Mouse (Mus musculus): Measurements from ENCODE around the gene Smarcd1. TPM values are rescaled to one million over a fixed set of nuclear protein-coding genes. Genes with fewer than 3 reads are reported as not detected.

The Smarcd1 gene
- polyA plus RNA-seq, 1 experiment from 2014 or later = 117 TPM

GRCm38 (mm10) chr15:99727525-99727924, 25.6 kb downstream of the Smarcd1 start:
- Histone ChIP-seq H3K36me3 (peaks cover 50% of the 10 kb centered on the region), H3K9me3 (no peaks in the 10 kb centered on the region), H3K4me1 (replicated peaks) (peaks cover 39% of the 10 kb centered on the region), H3K4me2 (no peak overlapping the region), H3K27ac (replicated peaks) (no peak overlapping the region), H3K9ac (no peak overlapping the region), H3K27me3 (no peaks in the 10 kb centered on the region), H3K4me3 (no peak overlapping the region)
- WGBS = 96% methylated on average over 12 of the region's 12 CpGs
- no peak for ATAC-seq (ENCODE audit: low read depth)

- no peak for ATAC-seq (ENCODE audit: low read depth)
- Histone ChIP-seq H3K36me3 (peaks cover 48% of the 10 kb centered on the region), H3K27me3 (no peaks in the 10 kb centered on the region), H3K27ac (replicated peaks) (no peak overlapping the region), H3K9me3 (no peaks in the 10 kb centered on the region), H3K4me2 (no peak overlapping the region), H3K4me1 (replicated peaks) (peaks cover 34% of the 10 kb centered on the region), H3K9ac (no peak overlapping the region), H3K4me3 (no peak overlapping the region)
- WGBS = 93% methylated on average over 5 of the region's 5 CpGs
These were observed 26.3 kb downstream of the Smarcd1 start for GRCm38 (mm10) chr15:99728211-99728610.

GRCm38 (mm10) chr15:99729056-99729783, 27.3 kb downstream of the Smarcd1 start:
- Histone ChIP-seq H3K36me3 (peaks cover 52% of the 10 kb centered on the region), H3K27ac (replicated peaks) (no peak overlapping the region), H3K9ac (no peak overlapping the region), H3K9me3 (no peaks in the 10 kb centered on the region), H3K4me3 (no peak overlapping the region), H3K4me2 (no peak overlapping the region), H3K4me1 (replicated peaks) (peaks cover 24% of the 10 kb centered on the region), H3K27me3 (no peaks in the 10 kb centered on the region)
- WGBS = 87% methylated on average over 4 of the region's 4 CpGs
- no peak for ATAC-seq (ENCODE audit: low read depth)

- Histone ChIP-seq H3K9ac (no peak overlapping the region), H3K27me3 (no peaks in the 10 kb centered on the region), H3K27ac (replicated peaks) (no peak overlapping the region), H3K9me3 (no peaks in the 10 kb centered on the region), H3K36me3 (peaks cover 69% of the 10 kb centered on the region), H3K4me2 (no peak overlapping the region), H3K4me1 (replicated peaks) (peaks cover 14% of the 10 kb centered on the region), H3K4me3 (no peak overlapping the region)
- no peak for ATAC-seq (ENCODE audit: low read depth)
- WGBS = 97% methylated on average over 2 of the region's 2 CpGs
These were observed 29.2 kb downstream of the Smarcd1 start for GRCm38 (mm10) chr15:99731167-99731566.

GRCm38 (mm10) chr15:99731678-99732077, 29.7 kb downstream of the Smarcd1 start:
- no peak for ATAC-seq (ENCODE audit: low read depth)
- Histone ChIP-seq H3K9me3 (no peaks in the 10 kb centered on the region), H3K4me3 (no peak overlapping the region), H3K4me2 (no peak overlapping the region), H3K9ac (no peak overlapping the region), H3K27ac (replicated peaks) (no peak overlapping the region), H3K27me3 (no peaks in the 10 kb centered on the region), H3K4me1 (replicated peaks) (peaks cover 8% of the 10 kb centered on the region), H3K36me3 (peaks cover 75% of the 10 kb centered on the region)
- 94% methylated on average over 3 of the region's 3 CpGs for WGBS

GRCm38 (mm10) chr15:99733186-99733585, 31.3 kb downstream of the Smarcd1 start:
- Histone ChIP-seq H3K36me3 (peaks cover 80% of the 10 kb centered on the region), H3K27ac (replicated peaks) (no peak overlapping the region), H3K4me1 (replicated peaks) (no peaks in the 10 kb centered on the region), H3K27me3 (no peaks in the 10 kb centered on the region), H3K9me3 (no peaks in the 10 kb centered on the region), H3K4me3 (no peak overlapping the region), H3K9ac (no peak overlapping the region), H3K4me2 (no peak overlapping the region)
- WGBS = 93% methylated on average over 5 of the region's 5 CpGs
- no peak for ATAC-seq (ENCODE audit: low read depth)

DNA sequence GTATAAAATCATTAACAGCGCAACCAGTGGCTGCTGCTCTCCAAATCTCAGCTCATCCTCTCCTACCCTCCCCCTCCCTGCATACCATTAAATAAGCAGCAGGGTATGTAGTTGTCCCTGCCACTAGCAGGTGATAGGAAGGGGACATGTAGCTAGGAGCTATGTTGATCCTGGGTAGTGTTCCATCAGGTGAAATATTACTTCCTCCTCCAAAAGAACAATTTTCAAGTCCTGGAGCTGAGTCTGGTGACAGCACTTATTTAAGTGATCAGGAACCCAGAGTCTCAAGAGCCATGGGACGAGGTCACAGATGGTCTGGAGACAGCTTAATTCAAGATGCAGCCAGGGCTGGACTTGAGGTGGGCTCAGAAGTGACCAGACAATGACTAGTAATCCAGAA, 33.7 kb downstream of the Smarcd1 start:
- Histone ChIP-seq H3K27ac (replicated peaks) (no peak overlapping the region), H3K4me2 (no peak overlapping the region), H3K9ac (no peak overlapping the region), H3K36me3 (peaks cover 84% of the 10 kb centered on the region), H3K4me3 (no peak overlapping the region), H3K27me3 (no peaks in the 10 kb centered on the region), H3K9me3 (no peaks in the 10 kb centered on the region), H3K4me1 (replicated peaks) (no peaks in the 10 kb centered on the region)
- WGBS = 88% methylated on average over 2 of the region's 2 CpGs
- no peak for ATAC-seq (ENCODE audit: low read depth)

GRCm38 (mm10) chr15:99736675-99737074, 34.7 kb downstream of the Smarcd1 start:
- no peak for ATAC-seq (ENCODE audit: low read depth)
- Histone ChIP-seq H3K36me3 (peaks cover 89% of the 10 kb centered on the region), H3K4me1 (replicated peaks) (no peaks in the 10 kb centered on the region), H3K4me3 (no peak overlapping the region), H3K27ac (replicated peaks) (no peak overlapping the region), H3K4me2 (no peak overlapping the region), H3K9me3 (no peaks in the 10 kb centered on the region), H3K27me3 (no peaks in the 10 kb centered on the region), H3K9ac (no peak overlapping the region)
- 91% methylated on average over 11 of the region's 11 CpGs for WGBS

DNA sequence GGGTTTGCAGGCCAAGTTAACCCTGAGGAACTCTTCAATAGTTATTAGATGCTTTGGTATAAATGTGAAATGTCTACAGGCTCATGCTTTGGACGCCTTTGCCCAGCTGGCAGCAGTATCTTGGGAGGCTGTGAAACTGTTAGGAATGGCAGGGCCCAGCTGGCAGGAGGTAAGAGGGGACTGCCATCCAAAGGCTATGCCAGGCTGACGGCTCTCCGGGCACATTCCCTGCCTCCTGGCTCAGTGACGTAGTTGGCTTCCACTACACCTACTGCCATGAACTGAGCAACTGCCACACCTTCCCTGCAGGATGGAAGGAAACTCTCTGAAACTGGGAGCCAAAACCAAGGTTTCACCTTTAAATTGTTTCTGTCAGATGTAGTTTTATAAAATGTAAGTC, 38.3 kb downstream of the Smarcd1 start:
- H3K9me3 ChIP-seq = no peaks in the 10 kb centered on the region
- H3K27me3 ChIP-seq = no peaks in the 10 kb centered on the region
- no peaks in the 10 kb centered on the region for H3K4me1 ChIP-seq (replicated peaks)
- no peak overlapping the region for H3K4me2 ChIP-seq
- H3K36me3 ChIP-seq = peaks cover 92% of the 10 kb centered on the region
- H3K4me3 ChIP-seq = no peak overlapping the region
- ATAC-seq (ENCODE audit: low read depth) = no peak
- WGBS = 96% methylated on average over 4 of the region's 4 CpGs
- no peak overlapping the region for H3K9ac ChIP-seq
- H3K27ac ChIP-seq (replicated peaks) = no peak overlapping the region

DNA sequence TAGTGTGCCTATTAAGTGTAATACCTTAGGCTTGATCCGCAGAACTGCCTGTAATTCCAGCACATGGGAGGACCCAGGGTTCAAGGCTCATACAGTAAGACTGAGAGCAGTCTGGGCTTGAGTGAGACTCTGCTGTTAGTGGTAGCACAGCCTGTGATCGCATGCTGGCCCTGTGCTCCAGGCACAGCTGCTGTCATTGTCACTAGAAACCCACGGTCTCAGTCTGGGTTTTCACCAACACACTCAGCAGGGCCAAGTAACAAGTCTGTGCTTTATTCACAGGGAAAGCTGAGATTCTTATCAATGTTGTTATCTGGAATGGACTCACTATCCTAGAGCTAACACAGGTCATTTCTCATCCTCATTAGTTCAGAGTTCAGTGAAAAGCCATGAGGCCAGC, 52.3 kb downstream of the Smarcd1 start:
- Histone ChIP-seq H3K4me3 (no peak overlapping the region), H3K4me1 (replicated peaks) (peaks cover 13% of the 10 kb centered on the region), H3K27ac (replicated peaks) (no peak overlapping the region), H3K4me2 (no peak overlapping the region), H3K9ac (no peak overlapping the region), H3K36me3 (peaks cover 10% of the 10 kb centered on the region), H3K27me3 (no peaks in the 10 kb centered on the region), H3K9me3 (no peaks in the 10 kb centered on the region)
- ATAC-seq (ENCODE audit: low read depth) = no peak
- 73% methylated on average over 3 of the region's 3 CpGs for WGBS

Other genes with a start within 250 kb of the Smarcd1 start
- gene Nckap5l, start 244.4 kb upstream of the Smarcd1 start, polyA plus RNA-seq (2015; fragmentation: Nextera tagmentation; extraction: Ambion mirVana) = 14.5 and 18.3 TPM in 2 replicates
- 19.6 and 21.4 TPM in 2 replicates for gene Bcdin3d, start 227.4 kb upstream of the Smarcd1 start, polyA plus RNA-seq (2015; fragmentation: Nextera tagmentation; extraction: Ambion mirVana)
- gene Faim2, start 174.0 kb upstream of the Smarcd1 start, polyA plus RNA-seq (2015; fragmentation: Nextera tagmentation; extraction: Ambion mirVana) = 22.2 and 23.8 TPM in 2 replicates
- gene Aqp2, start 123.1 kb upstream of the Smarcd1 start, polyA plus RNA-seq (2015; fragmentation: Nextera tagmentation; extraction: Ambion mirVana) = not detected in 2 replicates
- 1.9 and 2.3 TPM in 2 replicates for gene Aqp5, start 111.3 kb upstream of the Smarcd1 start, polyA plus RNA-seq (2015; fragmentation: Nextera tagmentation; extraction: Ambion mirVana)
- gene Aqp6, start 100.7 kb upstream of the Smarcd1 start, polyA plus RNA-seq (2015; fragmentation: Nextera tagmentation; extraction: Ambion mirVana) = 3.5 and 3.6 TPM in 2 replicates
- 130 and 133 TPM in 2 replicates for gene Racgap1, start 50.5 kb upstream of the Smarcd1 start, polyA plus RNA-seq (2015; fragmentation: Nextera tagmentation; extraction: Ambion mirVana)
- 76.0 and 77.8 TPM in 2 replicates for gene Asic1, start 31.8 kb upstream of the Smarcd1 start, polyA plus RNA-seq (2015; fragmentation: Nextera tagmentation; extraction: Ambion mirVana)
- gene Gm17349, start 3.4 kb downstream of the Smarcd1 start, polyA plus RNA-seq (2015; fragmentation: Nextera tagmentation; extraction: Ambion mirVana) = not detected in 2 replicates
- 1.6 and 1.8 TPM in 2 replicates for gene Gpd1, start 15.4 kb downstream of the Smarcd1 start, polyA plus RNA-seq (2015; fragmentation: Nextera tagmentation; extraction: Ambion mirVana)
- gene Cox14, start 23.5 kb downstream of the Smarcd1 start, polyA plus RNA-seq (2015; fragmentation: Nextera tagmentation; extraction: Ambion mirVana) = 170 and 181 TPM in 2 replicates
- gene Cers5, start 70.8 kb downstream of the Smarcd1 start, polyA plus RNA-seq (2015; fragmentation: Nextera tagmentation; extraction: Ambion mirVana) = 77.2 and 77.6 TPM in 2 replicates
- gene Lima1, start 173.3 kb downstream of the Smarcd1 start, polyA plus RNA-seq (2015; fragmentation: Nextera tagmentation; extraction: Ambion mirVana) = 28.4 and 35.5 TPM in 2 replicates

Data from neural tube, embryonic 13.5 days (tissue).